Mouse (Mus musculus): ENCODE measurements around the gene Folr2.

DNA sequence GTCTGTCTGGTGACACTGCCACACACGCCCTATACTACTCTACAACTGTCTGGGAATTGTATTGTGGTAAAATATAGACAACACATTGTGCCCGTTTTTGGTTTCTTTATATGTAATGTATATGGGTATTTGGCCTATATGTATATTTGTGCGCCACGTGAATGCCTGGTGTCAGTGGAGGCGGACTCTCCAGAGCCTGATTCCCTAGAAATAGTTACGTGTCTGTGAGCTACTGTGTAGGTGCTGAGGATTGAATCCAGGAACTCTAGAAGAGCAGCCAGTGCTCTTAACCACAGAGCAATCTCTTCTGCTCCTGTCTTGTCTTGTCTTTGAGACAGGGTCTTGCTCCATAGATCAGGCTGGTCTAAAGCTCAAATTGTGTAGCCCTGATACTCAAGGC is 29.3 kb upstream of the Folr2 start:
- no peak for TF ChIP-seq CTCF (IDR thresholded peaks at IDR 0.05; ENCODE audit: borderline replicate concordance, insufficient read depth, low read depth, low read length)
- TF ChIP-seq POLR2A (IDR thresholded peaks at IDR 0.05; ENCODE audit: borderline replicate concordance, insufficient read depth, low read length), result no peak

Data from cerebellum, adult 2 months (tissue).